Mouse (Mus musculus) neural tube, embryonic 13.5 days (tissue): Measurements from ENCODE around the gene Sfrp5. TPM values are rescaled to one million over a fixed set of nuclear protein-coding genes. Genes with fewer than 3 reads are reported as not detected.
A peak's percentile ranks its signal among the peaks of the same experiment; 100 is the strongest.

Source experiments
- ATAC-seq: fragments of 200-750 bp; cut with Nextera tagmentation; 2 replicates; pipeline ENCODE4 v1.8.0; 2017; ENCODE audit warnings: low read depth, mild to moderate bottlenecking, moderate TSS enrichment, moderate library complexity
- H3K27ac ChIP-seq: fragments of 300-500 bp; sonication (generic); replicated peaks from 2 replicates; pipeline ENCODE4 v1.5.1; 2015; ENCODE audit warnings: moderate library complexity, mild to moderate bottlenecking, inconsistent platforms
- H3K27me3 ChIP-seq: fragments of 300-500 bp; sonication (generic); 2 replicates; pipeline ENCODE4 v1.6.1; 2015; ENCODE audit warnings: mild to moderate bottlenecking, inconsistent platforms
- H3K36me3 ChIP-seq: fragments of 300-500 bp; sonication (generic); 2 replicates; pipeline ENCODE4 v1.6.1; 2015; ENCODE audit warnings: mild to moderate bottlenecking, inconsistent platforms
- H3K4me1 ChIP-seq: fragments of 300-500 bp; sonication (generic); replicated peaks from 2 replicates; pipeline ENCODE4 v1.6.1; 2015; ENCODE audit warnings: inconsistent platforms
- H3K4me2 ChIP-seq: fragments of 300-500 bp; sonication (generic); 2 replicates; pipeline ENCODE4 v1.6.1; 2015; ENCODE audit warnings: inconsistent platforms, mild to moderate bottlenecking, moderate library complexity
- H3K4me3 ChIP-seq: fragments of 300-500 bp; sonication (generic); 2 replicates; pipeline ENCODE4 v1.5.1; 2015; ENCODE audit warnings: mild to moderate bottlenecking, inconsistent platforms
- H3K9ac ChIP-seq: fragments of 300-500 bp; sonication (generic); 2 replicates; pipeline ENCODE4 v1.6.1; 2015; ENCODE audit warnings: moderate library complexity, mild to moderate bottlenecking, inconsistent platforms
- H3K9me3 ChIP-seq: fragments of 300-500 bp; sonication (generic); 2 replicates; pipeline ENCODE4 v1.6.1; 2016; ENCODE audit warnings: inconsistent platforms
- WGBS: fragments of 180-500 bp; shearing (Covaris S2); methylation state at CpG from one replicate; pipeline ENCODE4 v1.1.7; 2015; 5-methylcytosine and 5-hydroxymethylcytosine counted together
- polyA plus RNA-seq: library from polyadenylated mRNA; unstranded; fragments of >200 nt; fragmentation: Nextera tagmentation; extraction: Ambion mirVana; gene quantifications from 2 replicates; pipeline ENCODE4 v1.2.1, GENCODE M21; 2015

Gene Sfrp5
- polyA plus RNA-seq, 1 experiment from 2014 or later: 26.8 TPM

DNA sequence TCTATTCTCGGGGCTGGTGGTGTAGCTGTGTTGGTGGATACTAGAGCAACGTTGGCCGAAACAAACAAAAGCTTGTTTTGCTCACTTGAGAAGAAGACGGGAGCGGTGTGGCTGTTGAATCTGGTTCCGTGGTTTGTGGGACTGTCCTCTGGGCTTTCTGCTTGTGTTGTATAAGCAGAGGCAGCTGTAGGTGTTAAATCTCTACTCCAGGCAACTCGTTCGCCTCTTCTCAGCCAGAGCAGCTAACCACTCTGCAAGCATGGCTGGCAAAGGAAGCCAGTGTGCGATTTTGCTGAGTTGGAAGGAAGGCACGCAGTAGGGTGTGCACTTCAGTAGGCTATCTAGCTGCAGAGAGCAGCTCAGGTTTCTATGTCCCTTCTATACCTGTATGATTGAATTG lies 24.4 kb upstream of the Sfrp5 start:
- Histone ChIP-seq H3K4me3 (no peak overlapping the region), H3K36me3 (no peaks in the 10 kb centered on the region), H3K4me2 (no peak overlapping the region), H3K9ac (no peak overlapping the region), H3K27me3 (no peaks in the 10 kb centered on the region), H3K4me1 (peaks cover 22% of the 10 kb centered on the region), H3K9me3 (no peaks in the 10 kb centered on the region), H3K27ac (peak overlapping the region; percentile 39; the same call in 1 of the 2 replicates)
- 82% methylated on average over 10 of the region's 10 CpGs for WGBS
- ATAC-seq: no peak

DNA sequence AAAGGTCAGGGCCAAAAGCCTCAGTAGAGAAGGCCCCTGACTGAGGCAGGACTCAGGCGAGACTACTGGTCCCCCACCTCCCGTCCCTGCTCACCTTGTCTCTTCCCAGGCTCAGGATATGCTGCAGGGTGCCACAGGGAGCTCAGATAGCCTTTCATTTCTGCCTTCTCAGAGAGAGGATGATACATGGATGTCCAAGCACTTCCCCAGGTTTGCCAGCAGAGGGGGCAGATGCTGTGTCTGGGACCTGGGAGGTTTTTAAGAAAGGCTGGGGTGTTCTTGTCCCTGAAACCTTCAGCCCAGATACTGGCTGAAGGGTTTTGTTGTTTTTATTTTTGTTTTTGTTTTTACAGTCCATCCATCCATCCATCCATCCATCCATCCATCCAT lies 15.3 kb upstream of the Sfrp5 start:
- peak; percentile 66 for ATAC-seq
- H3K4me2 ChIP-seq: no peak overlapping the region
- 27% methylated on average over 2 of the region's 2 CpGs for WGBS

DNA sequence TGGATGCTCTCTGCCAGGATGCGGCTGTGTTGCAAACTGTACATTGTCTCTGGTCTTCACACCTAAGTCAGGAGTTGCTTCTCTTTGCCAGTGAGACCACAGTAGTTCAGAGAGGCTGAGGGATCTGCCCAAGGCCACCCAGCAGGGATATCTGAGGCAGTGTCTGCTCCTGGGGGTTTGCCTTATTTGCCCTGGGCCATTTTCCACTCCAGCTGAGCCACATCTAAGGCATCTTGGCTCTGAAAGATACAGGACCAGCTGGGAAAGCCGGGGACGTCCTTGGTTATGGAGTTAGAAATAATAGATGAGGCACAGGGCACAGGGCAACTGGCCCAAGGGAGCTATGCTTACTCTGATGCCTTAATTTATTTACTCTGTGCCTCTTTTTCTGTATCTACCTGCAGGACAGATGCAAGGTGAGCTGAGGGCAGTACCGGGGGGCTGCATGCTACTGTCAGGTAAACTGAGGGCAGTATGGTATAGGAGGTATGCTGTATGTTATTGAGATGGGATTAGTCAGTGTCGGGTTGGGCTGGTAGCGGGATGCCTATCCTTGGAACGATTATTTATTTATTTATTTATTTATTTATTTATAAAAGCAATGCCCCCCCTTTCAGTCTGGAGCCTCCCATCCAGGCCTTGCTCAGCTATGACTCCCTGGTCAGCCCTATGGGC lies 14.8 kb upstream of the Sfrp5 start:
- Histone ChIP-seq H3K4me3 (no peak overlapping the region), H3K27me3 (no peaks in the 10 kb centered on the region), H3K4me1 (peaks cover 7% of the 10 kb centered on the region; the same call in 1 of the 2 replicates), H3K4me2 (no peak overlapping the region), H3K27ac (no peak overlapping the region), H3K9me3 (no peaks in the 10 kb centered on the region), H3K9ac (no peak overlapping the region), H3K36me3 (no peaks in the 10 kb centered on the region)
- peak; percentile 45; the same call in 1 of the 2 replicates for ATAC-seq
- WGBS: 66% methylated on average over 7 of the region's 7 CpGs

More for the DNA sequence above, 15.3 kb upstream of the Sfrp5 start:
- Histone ChIP-seq H3K4me1 (peaks cover 7% of the 10 kb centered on the region; the same call in 1 of the 2 replicates), H3K9me3 (no peaks in the 10 kb centered on the region), H3K4me3 (no peak overlapping the region), H3K27ac (no peak overlapping the region), H3K27me3 (no peaks in the 10 kb centered on the region), H3K9ac (no peak overlapping the region), H3K36me3 (no peaks in the 10 kb centered on the region)

DNA sequence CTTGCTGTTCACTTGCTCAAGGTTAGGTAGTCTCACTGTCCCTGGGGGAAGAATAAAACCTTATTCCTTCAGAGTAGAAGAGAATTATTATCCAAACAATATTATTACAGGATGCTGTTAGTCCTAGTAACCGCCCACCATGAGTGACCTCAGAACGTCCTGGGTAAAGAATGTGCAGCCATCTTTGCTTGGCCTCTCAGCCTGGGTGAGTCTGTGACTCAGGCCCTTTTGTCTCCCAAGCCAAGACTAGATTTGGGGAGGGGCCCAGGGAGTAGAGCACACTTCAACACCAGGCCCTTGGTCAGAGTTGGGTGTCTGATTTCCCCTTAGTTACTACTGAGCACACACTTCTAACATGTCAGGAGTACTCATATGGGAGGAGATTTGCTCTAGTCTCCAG lies 12.5 kb upstream of the Sfrp5 start:
- Histone ChIP-seq H3K9me3 (no peaks in the 10 kb centered on the region), H3K4me1 (peaks cover 14% of the 10 kb centered on the region), H3K27me3 (no peaks in the 10 kb centered on the region), H3K27ac (no peak overlapping the region), H3K9ac (no peak overlapping the region), H3K4me3 (no peak overlapping the region), H3K4me2 (no peak overlapping the region), H3K36me3 (no peaks in the 10 kb centered on the region)
- ATAC-seq: no peak
- 78% methylated on average over 2 of the region's 2 CpGs for WGBS

DNA sequence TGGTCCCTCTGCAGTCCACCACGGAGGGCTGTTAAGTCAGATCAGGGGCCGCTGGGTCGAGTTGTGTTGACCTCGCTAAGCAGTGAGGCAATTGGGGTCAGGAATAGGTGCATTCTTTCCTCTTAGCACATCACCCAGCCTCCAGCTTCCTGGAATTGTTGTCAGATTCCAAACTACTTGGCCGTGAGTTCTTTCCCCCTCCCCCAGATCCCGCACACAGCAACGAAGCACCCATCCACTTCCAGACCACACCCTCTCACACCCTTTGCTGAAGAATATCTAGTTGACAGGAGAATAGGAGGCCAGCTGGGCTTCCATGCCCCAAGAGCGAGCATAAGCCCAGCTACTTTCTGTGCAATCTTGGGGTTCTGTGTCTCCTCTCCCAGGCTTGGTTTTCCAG lies 9.9 kb upstream of the Sfrp5 start:
- Histone ChIP-seq H3K4me1 (peaks cover 15% of the 10 kb centered on the region), H3K4me2 (no peak overlapping the region), H3K27ac (no peak overlapping the region), H3K36me3 (no peaks in the 10 kb centered on the region), H3K9me3 (no peaks in the 10 kb centered on the region), H3K9ac (no peak overlapping the region), H3K4me3 (no peak overlapping the region), H3K27me3 (no peaks in the 10 kb centered on the region)
- no peak for ATAC-seq
- WGBS: 45% methylated on average over 8 of the region's 8 CpGs

DNA sequence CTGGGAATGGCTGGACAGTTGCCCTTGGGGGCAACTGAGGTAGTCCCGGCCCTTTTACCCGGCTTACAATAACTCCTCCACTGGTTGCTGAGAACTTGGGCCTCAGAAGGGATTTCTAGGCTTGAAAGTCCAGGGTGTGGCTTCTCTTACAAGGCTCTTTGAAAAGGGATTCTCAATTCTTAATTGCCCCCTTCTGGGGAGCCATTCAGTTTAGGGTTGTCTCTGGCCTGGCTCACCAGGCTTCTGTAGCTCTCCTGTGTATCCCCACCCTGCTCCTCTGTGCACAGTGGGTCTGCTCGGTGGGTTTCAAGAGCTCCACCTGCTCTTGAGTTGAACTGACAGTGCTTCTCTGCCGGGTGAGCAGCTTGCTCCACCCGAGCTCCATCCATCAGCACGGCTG lies 7.9 kb upstream of the Sfrp5 start:
- Histone ChIP-seq H3K36me3 (no peaks in the 10 kb centered on the region), H3K4me3 (no peak overlapping the region), H3K4me1 (peaks cover 12% of the 10 kb centered on the region), H3K27me3 (no peaks in the 10 kb centered on the region), H3K27ac (no peak overlapping the region), H3K9ac (no peak overlapping the region), H3K9me3 (no peaks in the 10 kb centered on the region), H3K4me2 (no peak overlapping the region)
- no peak; the same call in 1 of the 2 replicates for ATAC-seq
- WGBS: 59% methylated on average over 6 of the region's 6 CpGs

DNA sequence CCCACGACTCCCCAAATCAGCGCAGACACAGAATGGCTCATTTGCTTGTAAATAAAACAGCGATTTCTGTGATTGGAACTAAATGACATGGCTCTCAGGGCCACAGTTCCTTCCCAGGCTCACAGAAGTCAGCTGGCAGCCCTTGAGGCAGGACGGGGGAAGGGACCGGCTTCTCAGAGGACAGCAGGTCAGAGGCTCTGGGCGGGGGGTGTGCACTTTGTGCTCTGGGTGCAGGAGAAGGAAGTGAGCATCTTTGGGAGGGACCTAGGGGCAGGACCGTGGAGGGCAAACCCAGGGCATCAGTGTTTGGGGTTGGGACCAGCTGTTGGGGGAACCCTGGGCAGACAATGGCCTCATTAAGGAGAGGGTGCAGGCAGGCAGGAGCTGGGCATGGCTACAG lies 7.4 kb upstream of the Sfrp5 start:
- 54% methylated on average over 7 of the region's 7 CpGs for WGBS
- peaks cover 17% of the 10 kb centered on the region for H3K4me1 ChIP-seq
- ATAC-seq: peak; percentile 28; the same call in 1 of the 2 replicates
- no peak overlapping the region for H3K4me3 ChIP-seq
- no peak overlapping the region for H3K9ac ChIP-seq
- H3K9me3 ChIP-seq: no peaks in the 10 kb centered on the region
- H3K4me2 ChIP-seq: no peak overlapping the region
- H3K27ac ChIP-seq: no peak overlapping the region
- H3K36me3 ChIP-seq: no peaks in the 10 kb centered on the region
- no peaks in the 10 kb centered on the region for H3K27me3 ChIP-seq

DNA sequence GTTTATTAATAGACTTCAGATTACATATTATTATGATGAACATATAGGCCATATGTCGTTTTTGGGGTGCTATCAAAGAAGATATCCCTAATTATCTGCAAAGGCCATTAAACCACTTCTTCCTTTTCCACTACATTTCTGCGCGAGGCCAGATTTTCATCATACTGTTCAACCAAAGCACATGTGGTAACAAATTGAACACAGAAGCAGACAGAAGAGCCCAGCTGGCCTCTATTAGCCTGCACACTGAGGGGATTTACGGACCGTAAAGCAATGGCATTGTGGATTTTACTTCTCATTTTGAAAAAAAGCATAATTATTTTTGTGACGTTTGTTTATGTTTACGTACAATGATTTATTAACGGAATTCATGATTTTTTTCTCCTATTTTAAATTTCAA lies 3.1 kb upstream of the Sfrp5 start:
- Histone ChIP-seq H3K36me3 (no peaks in the 10 kb centered on the region), H3K4me2 (no peak overlapping the region), H3K9ac (no peak overlapping the region), H3K27ac (no peak overlapping the region), H3K9me3 (no peaks in the 10 kb centered on the region), H3K27me3 (peaks cover 38% of the 10 kb centered on the region), H3K4me3 (no peak overlapping the region), H3K4me1 (peaks cover 35% of the 10 kb centered on the region)
- WGBS: 58% methylated on average over 8 of the region's 8 CpGs
- no peak for ATAC-seq

DNA sequence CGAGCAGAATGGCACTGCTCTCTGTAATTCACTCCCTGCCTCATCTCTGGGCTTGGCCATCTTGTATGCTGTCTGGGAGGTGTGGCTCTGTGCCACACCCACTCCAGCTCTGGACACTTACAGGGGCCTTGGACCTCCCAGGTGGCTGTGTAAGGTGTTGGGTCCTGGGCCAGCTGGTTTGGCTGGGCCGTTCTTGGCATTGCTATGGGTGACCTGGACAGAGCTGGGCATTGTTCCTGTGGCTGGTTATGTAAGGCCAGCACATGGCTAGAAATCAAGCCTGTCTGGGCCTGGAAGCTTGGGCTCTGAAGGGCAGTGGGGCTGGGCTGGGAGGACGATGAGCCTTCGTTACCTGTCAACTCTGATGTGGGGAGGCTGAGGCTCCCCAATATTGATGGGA lies 2.3 kb upstream of the Sfrp5 start:
- no peaks in the 10 kb centered on the region for H3K36me3 ChIP-seq
- H3K4me1 ChIP-seq: peaks cover 35% of the 10 kb centered on the region
- H3K9me3 ChIP-seq: no peaks in the 10 kb centered on the region
- H3K4me2 ChIP-seq: no peak overlapping the region
- H3K4me3 ChIP-seq: no peak overlapping the region
- WGBS: 76% methylated on average over 4 of the region's 4 CpGs
- H3K27ac ChIP-seq: peak overlapping the region; percentile 39
- peaks cover 47% of the 10 kb centered on the region for H3K27me3 ChIP-seq
- ATAC-seq: no peak
- H3K9ac ChIP-seq: no peak overlapping the region

DNA sequence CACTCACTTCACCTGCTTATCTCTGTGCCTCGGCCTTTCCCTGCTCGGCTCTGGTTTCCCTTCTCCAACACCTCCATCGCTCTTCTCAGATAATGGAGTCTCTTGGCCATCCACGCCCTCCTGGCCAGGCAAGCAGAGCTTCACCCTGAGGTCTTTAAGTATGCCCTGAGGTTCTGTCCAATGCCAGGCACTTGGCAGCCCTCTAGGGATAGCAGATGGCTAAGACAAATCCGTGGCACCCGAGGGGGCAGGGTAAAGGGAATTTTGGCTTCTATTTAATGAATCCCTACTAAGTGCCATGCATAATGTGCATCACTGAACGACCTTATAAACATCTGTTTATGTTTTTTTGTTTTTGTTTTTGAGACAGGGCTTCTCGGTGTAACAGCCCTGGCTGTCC lies 415 bp upstream of the Sfrp5 start:
- WGBS: 38% methylated on average over 8 of the region's 8 CpGs
- no peaks in the 10 kb centered on the region for H3K36me3 ChIP-seq
- peaks cover 62% of the 10 kb centered on the region for H3K27me3 ChIP-seq
- no peak overlapping the region for H3K27ac ChIP-seq
- no peak overlapping the region for H3K9ac ChIP-seq
- peak overlapping the region; percentile 34 for H3K4me3 ChIP-seq
- H3K4me2 ChIP-seq: peak overlapping the region; percentile 50
- no peak for ATAC-seq
- H3K4me1 ChIP-seq: peaks cover 33% of the 10 kb centered on the region
- no peaks in the 10 kb centered on the region for H3K9me3 ChIP-seq

DNA sequence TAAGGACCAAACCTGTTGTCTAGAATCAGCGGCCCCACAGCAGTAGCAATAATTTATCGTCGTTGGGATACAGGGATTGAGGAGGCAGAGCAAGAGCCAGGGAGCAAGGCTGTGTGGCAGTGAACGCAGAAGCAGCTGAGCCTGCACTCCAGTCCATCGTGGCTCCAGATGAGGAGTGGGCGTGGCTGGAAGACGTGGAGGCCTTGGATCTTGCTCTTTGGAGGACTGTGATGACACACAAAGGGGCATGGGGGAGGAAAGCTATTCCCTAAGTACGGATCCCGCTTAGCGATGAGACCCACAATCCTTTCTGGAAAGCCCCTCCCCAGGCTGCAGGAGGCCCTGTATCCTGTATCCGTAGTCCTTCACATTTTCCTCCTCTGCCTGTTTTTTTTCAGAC lies 4.0 kb downstream of the Sfrp5 start:
- H3K36me3 ChIP-seq: peaks cover 9% of the 10 kb centered on the region
- H3K4me2 ChIP-seq: no peak overlapping the region
- whole genome bisulfite sequencing: 47% methylated on average over 11 of the region's 11 CpGs
- H3K27ac ChIP-seq: no peak overlapping the region
- peaks cover 52% of the 10 kb centered on the region for H3K27me3 ChIP-seq
- H3K4me3 ChIP-seq: no peak overlapping the region
- H3K4me1 ChIP-seq: peaks cover 30% of the 10 kb centered on the region
- H3K9ac ChIP-seq: no peak overlapping the region
- no peaks in the 10 kb centered on the region for H3K9me3 ChIP-seq
- ATAC-seq: no peak

DNA sequence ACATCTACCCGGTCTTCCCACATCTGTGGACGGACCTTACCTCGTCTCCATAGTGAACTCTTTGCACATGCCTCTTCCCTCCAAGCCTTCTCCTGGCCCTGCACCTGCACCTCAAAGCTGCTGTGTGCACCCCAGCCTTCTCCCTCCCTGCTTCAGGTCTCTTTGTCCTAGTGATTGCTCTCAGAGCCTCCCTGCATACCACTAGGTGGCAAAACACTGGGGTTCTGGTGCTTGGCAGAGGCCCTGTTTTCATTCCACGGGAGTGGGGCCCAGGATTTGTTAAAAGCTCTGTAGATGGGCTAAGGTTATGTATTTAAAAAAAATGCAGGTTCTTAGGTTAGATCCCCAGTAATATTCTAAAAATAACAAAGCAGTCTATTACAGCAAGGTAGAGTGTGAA lies 5.0 kb downstream of the Sfrp5 start:
- Histone ChIP-seq H3K4me1 (peaks cover 26% of the 10 kb centered on the region), H3K9ac (no peak overlapping the region), H3K4me3 (no peak overlapping the region), H3K27ac (0 out of 2 replicates have a peak overlapping the region, but pooled peaks have one; percentile 13), H3K27me3 (peaks cover 42% of the 10 kb centered on the region), H3K4me2 (no peak overlapping the region), H3K36me3 (peaks cover 18% of the 10 kb centered on the region), H3K9me3 (no peaks in the 10 kb centered on the region)
- ATAC-seq: no peak
- 64% methylated on average over 4 of the region's 4 CpGs for WGBS

DNA sequence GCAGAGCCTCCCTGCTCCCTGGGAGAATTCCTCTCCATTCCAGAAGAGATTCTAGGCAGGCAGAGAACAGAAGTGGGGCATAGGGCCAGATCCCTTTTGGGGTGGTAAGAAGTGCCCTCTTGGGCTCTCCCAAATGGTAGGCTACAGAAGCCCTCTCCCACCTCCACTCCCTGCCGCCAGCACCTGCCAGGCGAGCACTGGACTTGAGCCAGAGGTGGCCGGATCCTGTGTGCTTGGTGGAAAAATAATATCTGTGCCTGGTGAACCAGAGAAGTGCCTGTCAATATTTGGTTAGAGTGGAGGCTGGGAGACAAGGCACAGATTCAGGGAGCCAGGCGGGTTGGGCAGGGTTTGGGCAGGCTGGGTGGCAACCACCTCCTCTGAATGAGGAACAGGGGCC lies 5.7 kb downstream of the Sfrp5 start:
- Histone ChIP-seq H3K4me1 (peaks cover 19% of the 10 kb centered on the region), H3K27ac (no peak overlapping the region), H3K9me3 (no peaks in the 10 kb centered on the region), H3K9ac (no peak overlapping the region), H3K27me3 (peaks cover 36% of the 10 kb centered on the region), H3K4me2 (no peak overlapping the region), H3K36me3 (peaks cover 25% of the 10 kb centered on the region), H3K4me3 (no peak overlapping the region)
- ATAC-seq: no peak
- 83% methylated on average over 4 of the region's 4 CpGs for WGBS
